Mouse (Mus musculus) ZHBTc4 (cell line): ENCODE measurements at regions not wholly inside any gene's neighbourhood (a gene's known extent, or its start where the extent isn't known, plus 50 kb on each side); places are given as distances from the start of the nearest gene placed in this dataset.

Source experiments
- DNase-seq: peaks from one replicate; pipeline ENCODE4 v3.0.0-alpha.2; 2011; ENCODE audit warnings: low read depth, low spot score

GRCm38 (mm10) chr4:16944901-16945300 lies 2660.3 kb upstream of the Gm12353 start:
- no peak for DNase-seq

GRCm38 (mm10) chr4:16954591-16954990 lies 2650.7 kb upstream of the Gm12353 start:
- DNase-seq: peak; percentile 80

- DNase-seq: peak; percentile 69
Measured at GRCm38 (mm10) chr4:16954991-16955390, 2650.3 kb upstream of the Gm12353 start.

- no peak for DNase-seq
Measured at GRCm38 (mm10) chr4:16981733-16982230, 2623.5 kb upstream of the Gm12353 start.

- DNase-seq: peak; percentile 68
Measured at GRCm38 (mm10) chr4:17026685-17027084, 2578.6 kb upstream of the Gm12353 start.
